Mouse (Mus musculus) left cerebral cortex, postnatal 4 days (tissue): ENCODE measurements at regions not wholly inside any gene's neighbourhood (a gene's known extent, or its start where the extent isn't known, plus 50 kb on each side); places are given as distances from the start of the nearest gene placed in this dataset.
A peak's percentile ranks its signal among the peaks of the same experiment; 100 is the strongest.

Experiments
- DNase-seq: peaks from one replicate; pipeline ENCODE4 v3.0.0-alpha.2; 2022
- intact Hi-C: fragments of 180-260 bp; cut with DNase I; formaldehyde crosslinking; loops from one replicate; pipeline ENCODE4 v1.15.1; 2025

GRCm38 (mm10) chrX:49387439-49387838 lies 76.3 kb upstream of the Arhgap36 start:
- no peak for DNase-seq
- intact Hi-C loops = no loop called here

GRCm38 (mm10) chrX:49377067-49377466 lies 86.7 kb upstream of the Arhgap36 start:
- DNase-seq = peak; percentile 26

GRCm38 (mm10) chrX:49370384-49370783 lies 82.3 kb upstream of the Enox2 start:
- peak; percentile 27 for DNase-seq
- intact Hi-C loops = loop anchor here (10.0 kb wide), 1 partner anchor 1134 kb away; no protein-coding TSS in a partner anchor

More at GRCm38 (mm10) chrX:49377067-49377466, 86.7 kb upstream of the Arhgap36 start:
- intact Hi-C loops = loop anchor here (10.0 kb wide), 1 partner anchor 1128 kb away; no protein-coding TSS in a partner anchor

DNA sequence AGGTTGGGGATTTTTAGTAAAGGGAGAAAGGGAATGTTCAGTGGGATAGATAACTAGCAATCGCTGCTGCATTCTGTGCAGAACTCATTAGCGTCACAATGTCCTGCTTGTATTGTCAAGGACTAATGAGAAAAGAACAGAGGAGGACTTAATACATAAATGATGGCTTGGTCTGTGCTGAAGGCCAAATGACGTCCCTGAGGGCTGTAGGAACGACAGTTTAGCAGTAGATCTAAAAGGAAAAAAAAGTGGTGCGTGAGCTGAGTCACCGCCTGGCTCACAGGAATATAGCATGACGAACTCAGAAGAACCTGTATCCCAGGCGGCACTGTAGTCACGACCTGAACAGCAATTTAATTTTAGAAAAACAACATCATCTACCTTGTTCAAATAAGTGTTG lies 81.3 kb upstream of the Enox2 start:
- DNase-seq = no peak
- intact Hi-C loops = no loop called here

DNA sequence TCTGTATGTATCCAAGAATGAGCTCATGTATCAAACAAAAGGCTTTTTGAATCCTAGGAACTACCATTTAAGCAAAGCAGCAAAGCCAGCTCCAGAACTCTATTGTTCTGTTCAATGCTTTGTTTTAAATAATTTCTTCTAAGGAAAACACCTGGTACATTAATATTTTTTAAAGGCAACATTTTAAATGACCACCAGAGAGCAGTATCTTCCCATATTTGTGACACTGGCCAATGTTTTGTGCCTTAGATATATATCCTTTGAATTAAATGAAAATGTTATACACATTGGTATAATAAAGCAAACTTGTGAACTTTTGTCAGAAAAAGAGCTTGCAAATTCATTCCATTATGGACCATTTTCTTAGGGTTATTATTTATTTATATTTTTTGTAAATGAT lies 58.4 kb upstream of the Enox2 start:
- DNase-seq = no peak
- intact Hi-C loops = loop anchor here (5.0 kb wide), 1 partner anchor 1156 kb away; no protein-coding TSS in a partner anchor
